In genomic region chr19:46622659-46623193, GRCm38 (mm10) we compare ENCODE assay signal across 9 mouse cellular contexts. TPM values are rescaled to one million over a fixed set of nuclear protein-coding genes. Genes with fewer than 3 reads are reported as not detected.
DNase-seq lines count a peak whose midpoint lies in the region; ATAC-seq and TF ChIP-seq lines count a peak whose summit lies in the region.
"Had no signal": no experiment of that assay in that cellular context is flagged by ENCODE, and none has a peak within 500 bp of the region (broad histone marks: within the 10 kb centered on the region; RNA-seq: fewer than 3 reads in every experiment).

No protein-coding gene starts in this region.

- DNase-seq in left cerebral cortex, adult 2 months (ENCODE audit: extremely low spot score in 1 of 2, low spot score in 2 of 2) = no peak
- DNase-seq in left cerebral cortex, postnatal 4 days = no peak
- DNase-seq in gastrocnemius, postnatal 10 days = no peak
- no peak for DNase-seq in layer of hippocampus, adult 9-11 months
- DNase-seq: kidney, adult 11 months had no signal

- no peaks in the 10 kb centered on the region for H3K27me3 ChIP-seq in forebrain, embryonic 12.5 days
- no peaks in the 10 kb centered on the region for H3K27me3 ChIP-seq in limb, embryonic 13.5 days
- no peaks in the 10 kb centered on the region for H3K27me3 ChIP-seq in small intestine, adult 2 months (ENCODE audit: control insufficient read depth, insufficient read depth, low read length)

- H3K4me2 ChIP-seq in forebrain, embryonic 12.5 days = peak overlapping the region; percentile 45
- H3K4me2 ChIP-seq in limb, embryonic 13.5 days (replicated peaks) = peak overlapping the region; percentile 63

- H3K4me3 ChIP-seq in left cerebral cortex, adult 2 months = no peak overlapping the region; the same call in 1 of the 2 replicates
- H3K4me3 ChIP-seq in forebrain, embryonic 12.5 days (replicated peaks) = no peak overlapping the region
- H3K4me3 ChIP-seq in limb, embryonic 13.5 days = peak overlapping the region; percentile 36
- no peak overlapping the region for H3K4me3 ChIP-seq in small intestine, adult 2 months (ENCODE audit: low read depth, low read length)

- ATAC-seq in forebrain, embryonic 12.5 days (ENCODE audit: low FRiP score) = no peak; the same call in 1 of the 2 replicates
- ATAC-seq in limb, embryonic 13.5 days (ENCODE audit: low FRiP score, low read depth) = peak; percentile 73; the same call in 1 of the 2 replicates
- no peak for ATAC-seq in megakaryocyte-erythroid progenitor cell, adult 5-6 weeks (replicated peaks; ENCODE audit: low FRiP score, low TSS enrichment, poor library complexity, severe bottlenecking)

- TF ChIP-seq CTCF in left cerebral cortex, adult 2 months (IDR thresholded peaks at IDR 0.05) = no peak
- TF ChIP-seq CTCF in small intestine, adult 2 months (IDR thresholded peaks at IDR 0.05; ENCODE audit: extremely low read depth, insufficient read length, insufficient replicate concordance, low read depth, low read length) = no peak

- WGBS in forebrain, embryonic 12.5 days = 41% methylated on average over 12 of the region's 12 CpGs
- WGBS in limb, embryonic 13.5 days = 29% methylated on average over 12 of the region's 12 CpGs
- WGBS in small intestine, adult 2 months = 64% methylated on average over 12 of the region's 12 CpGs

- 0 out of 2 replicates have a peak overlapping the region, but pooled peaks have one; percentile 32 for H3K27ac ChIP-seq in left cerebral cortex, adult 2 months
- peak overlapping the region; percentile 44; the same call in 1 of the 2 replicates for H3K27ac ChIP-seq in forebrain, embryonic 12.5 days
- peak overlapping the region; percentile 86 for H3K27ac ChIP-seq in limb, embryonic 13.5 days
- H3K27ac ChIP-seq in small intestine, adult 2 months (ENCODE audit: insufficient read depth, low read depth, low read length) = peak overlapping the region; percentile 38

- peaks cover 10% of the 10 kb centered on the region for H3K36me3 ChIP-seq in forebrain, embryonic 12.5 days (replicated peaks)
- peaks cover 27% of the 10 kb centered on the region for H3K36me3 ChIP-seq in limb, embryonic 13.5 days
- peaks cover 5% of the 10 kb centered on the region; the same call in 1 of the 2 replicates for H3K36me3 ChIP-seq in small intestine, adult 2 months (ENCODE audit: control insufficient read depth, insufficient read depth, low read length)

- H3K9me3 ChIP-seq in forebrain, embryonic 12.5 days = 0 out of 2 replicates have a peak, but pooled peaks cover 2% of the 10 kb centered on the region
- H3K9me3 ChIP-seq in limb, embryonic 13.5 days = no peaks in the 10 kb centered on the region

- peaks cover 63% of the 10 kb centered on the region for H3K4me1 ChIP-seq in forebrain, embryonic 12.5 days
- H3K4me1 ChIP-seq in limb, embryonic 13.5 days = peaks cover 63% of the 10 kb centered on the region
- H3K4me1 ChIP-seq in small intestine, adult 2 months (ENCODE audit: control insufficient read depth, insufficient read depth, insufficient read length, low read length) = peaks cover 2% of the 10 kb centered on the region; the same call in 1 of the 2 replicates

- peak overlapping the region; percentile 36; the same call in 1 of the 2 replicates for H3K9ac ChIP-seq in forebrain, embryonic 12.5 days
- H3K9ac ChIP-seq in limb, embryonic 13.5 days = peak overlapping the region; percentile 62

- TF ChIP-seq POLR2A in small intestine, adult 2 months (IDR thresholded peaks at IDR 0.05; ENCODE audit: low read depth, low read length) = no peak

- intact Hi-C loops in left cerebral cortex, adult 2 months (cut with DNase I) = loop anchor here (2.0 kb wide), 1 partner anchor 16 kb away; no protein-coding TSS in a partner anchor
- intact Hi-C loops in left cerebral cortex, postnatal 4 days (cut with DNase I) = no loop called here

RNA-seq across cellular contexts. Expression of gene Wbp1l, which starts 23.8 kb away (rescaled TPM):
- 10 to 100 TPM; 36.8 to 42.6 TPM for total RNA-seq in left cerebral cortex, adult 2 months (2021)
- total RNA-seq in left cerebral cortex, postnatal 4 days (2021) = 10 to 100 TPM; 43.1 to 45.3 TPM
- 43.2 and 44.5 TPM in 2 replicates for polyA plus RNA-seq in forebrain, embryonic 12.5 days (2016; fragmentation: Nextera tagmentation; extraction: Ambion mirVana)
- 47.7 and 49.9 TPM in 2 replicates for polyA plus RNA-seq in limb, embryonic 13.5 days (2015; fragmentation: Nextera tagmentation; extraction: Ambion mirVana)
- 24.8 and 42.4 TPM in 2 replicates for polyA plus RNA-seq in small intestine, adult 2 months (2012; rRNA removed)
- total RNA-seq in gastrocnemius, postnatal 10 days (2021) = 10 to 100 TPM; 38.3 to 41.6 TPM
- 16.1 and 24.1 TPM in 2 replicates for total RNA-seq in megakaryocyte-erythroid progenitor cell, adult 5-6 weeks (2014; fragmentation: Nextera tagmentation)
- 17.9 and 20.8 TPM in 2 replicates for total RNA-seq in megakaryocyte-erythroid progenitor cell, adult 5-6 weeks (2017)

RNA-seq across cellular contexts. Expression of gene Sfxn2, which starts 49.6 kb away (rescaled TPM):
- 1 to 10 TPM; 4.6 to 7.4 TPM for total RNA-seq in left cerebral cortex, adult 2 months (2021)
- 10 to 100 TPM; 12.6 to 13.7 TPM for total RNA-seq in left cerebral cortex, postnatal 4 days (2021)
- 12.2 and 14.6 TPM in 2 replicates for polyA plus RNA-seq in forebrain, embryonic 12.5 days (2016; fragmentation: Nextera tagmentation; extraction: Ambion mirVana)
- 27.8 and 28.1 TPM in 2 replicates for polyA plus RNA-seq in limb, embryonic 13.5 days (2015; fragmentation: Nextera tagmentation; extraction: Ambion mirVana)
- 1.3 and 1.6 TPM in 2 replicates for polyA plus RNA-seq in small intestine, adult 2 months (2012; rRNA removed)
- 1 to 10 TPM; 5.5 to 7.3 TPM for total RNA-seq in gastrocnemius, postnatal 10 days (2021)
- total RNA-seq in megakaryocyte-erythroid progenitor cell, adult 5-6 weeks (2014; fragmentation: Nextera tagmentation) = 10.6 and 20.1 TPM in 2 replicates
- 9.8 and 21.1 TPM in 2 replicates for total RNA-seq in megakaryocyte-erythroid progenitor cell, adult 5-6 weeks (2017)

RNA-seq across cellular contexts. Expression of gene Arl3, which starts 49.7 kb away (rescaled TPM):
- total RNA-seq in left cerebral cortex, adult 2 months (2021) = 100 to 1,000 TPM; 120 to 129 TPM
- total RNA-seq in left cerebral cortex, postnatal 4 days (2021) = 100 to 1,000 TPM; 102 to 107 TPM
- polyA plus RNA-seq in forebrain, embryonic 12.5 days (2016; fragmentation: Nextera tagmentation; extraction: Ambion mirVana) = 216 and 224 TPM in 2 replicates
- polyA plus RNA-seq in limb, embryonic 13.5 days (2015; fragmentation: Nextera tagmentation; extraction: Ambion mirVana) = 178 and 183 TPM in 2 replicates
- polyA plus RNA-seq in small intestine, adult 2 months (2012; rRNA removed) = 1.3 and 2.1 TPM in 2 replicates
- 10 to 100 TPM; 48.9 to 50.5 TPM for total RNA-seq in gastrocnemius, postnatal 10 days (2021)
- 14.2 and 17.8 TPM in 2 replicates for total RNA-seq in megakaryocyte-erythroid progenitor cell, adult 5-6 weeks (2014; fragmentation: Nextera tagmentation)
- 22.6 and 31.7 TPM in 2 replicates for total RNA-seq in megakaryocyte-erythroid progenitor cell, adult 5-6 weeks (2017)

RNA-seq across cellular contexts. Expression of gene Cyp17a1, which starts 50.2 kb away (rescaled TPM):
- not detected for total RNA-seq in left cerebral cortex, adult 2 months (2021)
- under 1 TPM in 1 of 2 experiments, not detected in 1; 0.24 TPM for total RNA-seq in left cerebral cortex, postnatal 4 days (2021)
- not detected in 2 replicates for polyA plus RNA-seq in forebrain, embryonic 12.5 days (2016; fragmentation: Nextera tagmentation; extraction: Ambion mirVana)
- 0.05 TPM in 1 of 2 replicates, not detected in the other for polyA plus RNA-seq in limb, embryonic 13.5 days (2015; fragmentation: Nextera tagmentation; extraction: Ambion mirVana)
- 0.11 and 0.95 TPM in 2 replicates for polyA plus RNA-seq in small intestine, adult 2 months (2012; rRNA removed)
- not detected for total RNA-seq in gastrocnemius, postnatal 10 days (2021)
- total RNA-seq in megakaryocyte-erythroid progenitor cell, adult 5-6 weeks (2014; fragmentation: Nextera tagmentation) = not detected in 2 replicates
- total RNA-seq in megakaryocyte-erythroid progenitor cell, adult 5-6 weeks (2017) = not detected in 2 replicates

Comparison
In these comparisons a context has a peak if more than half of its experiments do, and no peak if none do; other contexts are left out.
1. H3K27ac ChIP-seq: peak in every context shown above with its lines; median percentile 86 in limb, embryonic 13.5 days; 44 in forebrain, embryonic 12.5 days; 38 in small intestine, adult 2 months; 32 in left cerebral cortex, adult 2 months.